ENCODE assay signal across 7 mouse cellular contexts in genomic region chr17:35105740-35106389, GRCm38 (mm10). TPM values are rescaled to one million over a fixed set of nuclear protein-coding genes. Genes with fewer than 3 reads are reported as not detected.
DNase-seq lines count a peak whose midpoint lies in the region; ATAC-seq and TF ChIP-seq lines count a peak whose summit lies in the region.

No protein-coding gene starts in this region.

- H3K27me3 ChIP-seq in CH12.LX (replicated peaks) = no peaks in the 10 kb centered on the region
- no peaks in the 10 kb centered on the region for H3K27me3 ChIP-seq in hindbrain, embryonic 12.5 days
- no peaks in the 10 kb centered on the region; the same call in 1 of the 2 replicates for H3K27me3 ChIP-seq in midbrain, embryonic 16.5 days (ENCODE audit: control insufficient read depth, insufficient read depth, low read depth, low read length)

- peaks cover 0 to 4% of the 10 kb centered on the region in 2 experiments; a peak in 1 of 4 replicates for H3K4me1 ChIP-seq in CH12.LX (ENCODE audit: control insufficient read depth in 1 of 2, insufficient read depth in 2 of 2)
- H3K4me1 ChIP-seq in hindbrain, embryonic 12.5 days = peaks cover 4% of the 10 kb centered on the region; the same call in 1 of the 2 replicates
- no peaks in the 10 kb centered on the region; the same call in 1 of the 2 replicates for H3K4me1 ChIP-seq in midbrain, embryonic 16.5 days (ENCODE audit: control insufficient read depth, insufficient read depth, low read length)

- H3K9ac ChIP-seq in CH12.LX (ENCODE audit: insufficient read depth, low read depth) = no peak overlapping the region
- peak overlapping the region; percentile 51 for H3K9ac ChIP-seq in hindbrain, embryonic 12.5 days
- H3K9ac ChIP-seq in midbrain, embryonic 16.5 days (ENCODE audit: low read depth, low read length) = peak overlapping the region; percentile 43; the same call in 1 of the 2 replicates

- no peak overlapping the region for H3K4me3 ChIP-seq in CH12.LX (replicated peaks in 1 of 3; ENCODE audit: low read depth in 2 of 3, low read length in 2 of 3, poor library complexity in 1 of 3)
- no peak overlapping the region for H3K4me3 ChIP-seq in hindbrain, embryonic 12.5 days
- no peak overlapping the region for H3K4me3 ChIP-seq in midbrain, embryonic 16.5 days (ENCODE audit: low read depth, low read length)

- dilution Hi-C loops in CH12.LX (cut with MboI; ENCODE audit: extremely low pct_ligation_motif_present, extremely low pct_unique_long_range_greater_than_20kb, low sequenced_read_pairs) = no loop called here

- peak; percentile 79 for TF ChIP-seq RAD21 in CH12.LX (IDR thresholded peaks at IDR 0.05; ENCODE audit: low read depth, low read length)

- DNase-seq in 416B (ENCODE audit: low read depth) = peak; percentile 64
- DNase-seq in CH12.LX (ENCODE audit: extremely low read depth) = peak; percentile 30
- peak; percentile 65 for DNase-seq in embryo, embryonic 10 days (ENCODE audit: low spot score)
- DNase-seq in liver = peak; percentile 62
- DNase-seq in gastrocnemius, postnatal 10 days = no peak

- H3K4me2 ChIP-seq in CH12.LX (ENCODE audit: insufficient read depth, low read depth, poor library complexity, severe bottlenecking) = no peak overlapping the region
- peak overlapping the region; percentile 37 for H3K4me2 ChIP-seq in hindbrain, embryonic 12.5 days (replicated peaks)
- H3K4me2 ChIP-seq in midbrain, embryonic 16.5 days (ENCODE audit: low read length) = peak overlapping the region; percentile 23; the same call in 1 of the 2 replicates

- TF ChIP-seq EP300 in CH12.LX (IDR thresholded peaks at IDR 0.05; ENCODE audit: low read length) = no peak

- 26% methylated on average over 13 of the region's 13 CpGs for WGBS in hindbrain, embryonic 12.5 days
- WGBS in midbrain, embryonic 16.5 days = 21% methylated on average over 13 of the region's 13 CpGs

- H3K9me3 ChIP-seq in CH12.LX (replicated peaks; ENCODE audit: low read length) = no peaks in the 10 kb centered on the region
- no peaks in the 10 kb centered on the region for H3K9me3 ChIP-seq in hindbrain, embryonic 12.5 days (replicated peaks)
- H3K9me3 ChIP-seq in midbrain, embryonic 16.5 days (replicated peaks; ENCODE audit: control insufficient read depth, low read length, poor library complexity, severe bottlenecking) = no peaks in the 10 kb centered on the region

- peak in 1 of 2 experiments; percentile 81; a peak in 2 of 4 replicates for TF ChIP-seq CTCF in CH12.LX (conservative IDR thresholded peaks at IDR 0.05 in 1 of 2, IDR thresholded peaks at IDR 0.05 in 1 of 2; ENCODE audit: low read depth in 2 of 2, low read length in 2 of 2)

- ATAC-seq in hindbrain, embryonic 12.5 days (ENCODE audit: low FRiP score) = no peak
- ATAC-seq in midbrain, embryonic 16.5 days = no peak

- H3K27ac ChIP-seq in CH12.LX (ENCODE audit: insufficient read depth, low read depth) = no peak overlapping the region
- no peak overlapping the region for H3K27ac ChIP-seq in hindbrain, embryonic 12.5 days
- no peak overlapping the region for H3K27ac ChIP-seq in midbrain, embryonic 16.5 days (ENCODE audit: low read length)

- in situ Hi-C loops in CH12.LX (cut with MboI; ENCODE audit: low pct_ligation_motif_present, low pct_unique_long_range_greater_than_20kb, low sequenced_read_pairs) = no loop called here

- no peaks in the 10 kb centered on the region for H3K79me2 ChIP-seq in CH12.LX (replicated peaks; ENCODE audit: control insufficient read depth, extremely low read depth, insufficient read depth, poor library complexity, severe bottlenecking)

- H3K36me3 ChIP-seq in CH12.LX (replicated peaks in 1 of 2; ENCODE audit: control insufficient read depth in 1 of 2, insufficient read depth in 1 of 2, low read length in 1 of 2) = peaks cover 25 to 41% of the 10 kb centered on the region in 2 experiments
- peaks cover 32% of the 10 kb centered on the region for H3K36me3 ChIP-seq in hindbrain, embryonic 12.5 days
- H3K36me3 ChIP-seq in midbrain, embryonic 16.5 days (ENCODE audit: control insufficient read depth, insufficient read depth, low read length) = peaks cover 20% of the 10 kb centered on the region

- no peak for TF ChIP-seq POLR2A in CH12.LX (IDR thresholded peaks at IDR 0.05; ENCODE audit: low read depth, low read length)

TF ChIP-seq in CH12.LX, 34 proteins besides CTCF, POLR2A, EP300 and RAD21:
- TF ChIP-seq ZNF384 (IDR thresholded peaks at IDR 0.05; ENCODE audit: low read depth, low read length) = peak; percentile 81
- TF ChIP-seq CHD1 (IDR thresholded peaks at IDR 0.05; ENCODE audit: low read depth, low read length) = no peak
- no peak for TF ChIP-seq JUN (IDR thresholded peaks at IDR 0.05; ENCODE audit: insufficient read depth, low read depth, low read length)
- TF ChIP-seq ETS1 (conservative IDR thresholded peaks at IDR 0.05; ENCODE audit: low read depth, low read length) = no peak
- TF ChIP-seq SMC3 (IDR thresholded peaks at IDR 0.05; ENCODE audit: low read depth, low read length) = peak; percentile 81
- no peak for TF ChIP-seq POLR2AphosphoS2 (IDR thresholded peaks at IDR 0.05; ENCODE audit: low read depth, low read length)
- TF ChIP-seq ZKSCAN1 (IDR thresholded peaks at IDR 0.05; ENCODE audit: borderline replicate concordance, low read depth, low read length) = no peak
- TF ChIP-seq NRF1 (IDR thresholded peaks at IDR 0.05; ENCODE audit: low read depth, low read length) = no peak
- no peak for TF ChIP-seq NELFE (IDR thresholded peaks at IDR 0.05; ENCODE audit: low read depth, low read length)
- no peak for TF ChIP-seq E2F4 (IDR thresholded peaks at IDR 0.05; ENCODE audit: insufficient replicate concordance, low read depth, low read length)
- TF ChIP-seq ZC3H11A (IDR thresholded peaks at IDR 0.05; ENCODE audit: low read depth, low read length) = 0 out of 2 replicates have a peak, but pooled peaks have one; percentile 25
- no peak for TF ChIP-seq BHLHE40 (IDR thresholded peaks at IDR 0.05; ENCODE audit: low read depth, low read length)
- no peak for TF ChIP-seq USF1 (IDR thresholded peaks at IDR 0.05; ENCODE audit: low read depth, low read length)
- no peak for TF ChIP-seq GABPA (IDR thresholded peaks at IDR 0.05; ENCODE audit: insufficient replicate concordance, low read depth, low read length)
- no peak for TF ChIP-seq USF2 (conservative IDR thresholded peaks at IDR 0.05; ENCODE audit: low read depth, low read length)
- no peak for TF ChIP-seq KAT2A (IDR thresholded peaks at IDR 0.05; ENCODE audit: insufficient replicate concordance, low read length)
- no peak for TF ChIP-seq MAZ (IDR thresholded peaks at IDR 0.05; ENCODE audit: low read depth, low read length)
- TF ChIP-seq ELF1 (IDR thresholded peaks at IDR 0.05; ENCODE audit: low read depth, low read length) = no peak
- TF ChIP-seq TCF12 (IDR thresholded peaks at IDR 0.05; ENCODE audit: low read depth, low read length) = no peak

RNA-seq across cellular contexts. Expression of gene Ly6g5c, which starts 2.2 kb away (rescaled TPM):
- not detected in 2 replicates for total RNA-seq in CH12.LX (2012; rRNA removed)
- total RNA-seq in CH12.LX (2014; rRNA removed) = not detected in 2 replicates
- not detected in 2 replicates for polyA plus RNA-seq in CH12.LX (2012; ENCODE audit: insufficient read length, low read depth)
- not detected in 2 replicates for polyA plus RNA-seq in hindbrain, embryonic 12.5 days (2016; fragmentation: Nextera tagmentation; extraction: Ambion mirVana)
- polyA plus RNA-seq in midbrain, embryonic 16.5 days (2015; fragmentation: Nextera tagmentation; extraction: Ambion mirVana) = not detected in 2 replicates
- not detected for total RNA-seq in gastrocnemius, postnatal 10 days (2021)

RNA-seq across cellular contexts. Expression of gene Ly6g5b, which starts 9.4 kb away (rescaled TPM):
- total RNA-seq in CH12.LX (2012; rRNA removed) (0.30 and 0.50 TPM in 2 replicates), CH12.LX (2014; rRNA removed) (0.88 and 0.91 TPM in 2 replicates)
- 1.0 and 1.1 TPM in 2 replicates for polyA plus RNA-seq in CH12.LX (2012; ENCODE audit: insufficient read length, low read depth)
- 1.4 and 1.5 TPM in 2 replicates for polyA plus RNA-seq in hindbrain, embryonic 12.5 days (2016; fragmentation: Nextera tagmentation; extraction: Ambion mirVana)
- 1.5 TPM in 2 replicates for polyA plus RNA-seq in midbrain, embryonic 16.5 days (2015; fragmentation: Nextera tagmentation; extraction: Ambion mirVana)
- under 1 TPM in 1 of 2 experiments, not detected in 1; 0.34 TPM for total RNA-seq in gastrocnemius, postnatal 10 days (2021)

RNA-seq across cellular contexts. Expression of gene Gpank1, which starts 15.4 kb away (rescaled TPM):
- total RNA-seq in CH12.LX (2012; rRNA removed) (42.7 and 43.0 TPM in 2 replicates), CH12.LX (2014; rRNA removed) (32.6 and 36.6 TPM in 2 replicates)
- 32.5 and 33.6 TPM in 2 replicates for polyA plus RNA-seq in CH12.LX (2012; ENCODE audit: insufficient read length, low read depth)
- polyA plus RNA-seq in hindbrain, embryonic 12.5 days (2016; fragmentation: Nextera tagmentation; extraction: Ambion mirVana) = 19.8 and 20.8 TPM in 2 replicates
- polyA plus RNA-seq in midbrain, embryonic 16.5 days (2015; fragmentation: Nextera tagmentation; extraction: Ambion mirVana) = 24.3 and 26.4 TPM in 2 replicates
- 1 to 10 TPM; 4.9 to 6.3 TPM for total RNA-seq in gastrocnemius, postnatal 10 days (2021)

RNA-seq across cellular contexts. Expression of gene Csnk2b, which starts 16.0 kb away (rescaled TPM):
- 130 and 143 TPM in 2 replicates for total RNA-seq in CH12.LX (2012; rRNA removed)
- 85.3 and 89.3 TPM in 2 replicates for total RNA-seq in CH12.LX (2014; rRNA removed)
- 267 and 348 TPM in 2 replicates for polyA plus RNA-seq in CH12.LX (2012; ENCODE audit: insufficient read length, low read depth)
- 237 and 276 TPM in 2 replicates for polyA plus RNA-seq in hindbrain, embryonic 12.5 days (2016; fragmentation: Nextera tagmentation; extraction: Ambion mirVana)
- 315 and 331 TPM in 2 replicates for polyA plus RNA-seq in midbrain, embryonic 16.5 days (2015; fragmentation: Nextera tagmentation; extraction: Ambion mirVana)
- 100 to 1,000 TPM; 165 to 166 TPM for total RNA-seq in gastrocnemius, postnatal 10 days (2021)

RNA-seq across cellular contexts. Expression of gene Abhd16a, which starts 16.8 kb away (rescaled TPM):
- total RNA-seq in CH12.LX (2012; rRNA removed) (15.3 and 16.2 TPM in 2 replicates), CH12.LX (2014; rRNA removed) (11.7 and 16.6 TPM in 2 replicates)
- polyA plus RNA-seq in CH12.LX (2012; ENCODE audit: insufficient read length, low read depth) = 10.7 and 11.6 TPM in 2 replicates
- 78.6 and 81.1 TPM in 2 replicates for polyA plus RNA-seq in hindbrain, embryonic 12.5 days (2016; fragmentation: Nextera tagmentation; extraction: Ambion mirVana)
- polyA plus RNA-seq in midbrain, embryonic 16.5 days (2015; fragmentation: Nextera tagmentation; extraction: Ambion mirVana) = 105 and 107 TPM in 2 replicates
- total RNA-seq in gastrocnemius, postnatal 10 days (2021) = 10 to 100 TPM; 59.1 to 65.0 TPM
